Mouse (Mus musculus): Measurements from ENCODE around the gene Dync2h1. TPM values are rescaled to one million over a fixed set of nuclear protein-coding genes. Genes with fewer than 3 reads are reported as not detected.

The Dync2h1 gene
- polyA plus RNA-seq, 1 experiment from 2014 or later: 23.2 TPM

GRCm38 (mm10) chr9:6881187-6881984 is 302.9 kb downstream of the Dync2h1 start:
- 86% methylated on average over 1 of the region's 1 CpGs for WGBS
- Histone ChIP-seq H3K4me2 (no peak overlapping the region), H3K27me3 (no peaks in the 10 kb centered on the region), H3K27ac (no peak overlapping the region), H3K36me3 (no peaks in the 10 kb centered on the region), H3K9ac (no peak overlapping the region), H3K9me3 (no peaks in the 10 kb centered on the region), H3K4me3 (no peak overlapping the region), H3K4me1 (replicated peaks) (no peaks in the 10 kb centered on the region)
- ATAC-seq (ENCODE audit: low FRiP score): no peak

Other genes starting within 250 kb of the Dync2h1 start
- 115 and 117 TPM in 2 replicates for gene Dcun1d5, start 74 bp upstream of the Dync2h1 start, polyA plus RNA-seq (2015; fragmentation: Nextera tagmentation; extraction: Ambion mirVana)
- not detected in 2 replicates for gene Mmp13, start 88.1 kb upstream of the Dync2h1 start, polyA plus RNA-seq (2015; fragmentation: Nextera tagmentation; extraction: Ambion mirVana)
- not detected in 2 replicates for gene Mmp12, start 159.9 kb upstream of the Dync2h1 start, polyA plus RNA-seq (2015; fragmentation: Nextera tagmentation; extraction: Ambion mirVana)
- not detected in 2 replicates for gene Mmp1b, start 203.6 kb upstream of the Dync2h1 start, polyA plus RNA-seq (2015; fragmentation: Nextera tagmentation; extraction: Ambion mirVana)

All from hindbrain, embryonic 13.5 days (tissue).